Mouse (Mus musculus): Measurements from ENCODE around the gene Avpr1b. TPM values are rescaled to one million over a fixed set of nuclear protein-coding genes. Genes with fewer than 3 reads are reported as not detected.
"Not testable (repeated sequence)": the region's sequence is repeated elsewhere in the genome, so short reads cannot be mapped to it uniquely, and the experiment has no call there.

Avpr1b gene
- polyA plus RNA-seq, 1 experiment from 2014 or later = not detected

DNA sequence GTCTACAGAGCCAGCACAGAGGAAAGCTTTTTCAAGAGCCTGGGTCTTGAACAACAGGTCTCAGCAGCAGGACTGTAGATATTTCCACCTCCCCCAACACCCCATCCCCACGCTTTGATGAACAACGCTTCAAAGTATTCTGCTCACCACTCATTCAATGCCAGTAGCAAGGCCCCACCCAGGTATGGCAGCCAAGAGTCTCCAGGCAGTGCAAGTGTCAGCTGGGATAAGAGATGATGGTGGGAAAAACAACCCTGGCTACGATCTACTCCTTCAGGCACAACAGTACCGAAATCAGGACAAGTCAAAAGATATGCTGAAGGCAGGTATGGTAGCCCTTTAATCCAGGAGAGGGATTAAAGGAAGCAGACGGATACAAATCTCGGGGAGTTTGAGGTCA lies 27.2 kb downstream of the Avpr1b start:
- Histone ChIP-seq H3K4me3 (no peak overlapping the region), H3K27me3 (no peaks in the 10 kb centered on the region), H3K4me2 (no peak overlapping the region), H3K9ac (no peak overlapping the region), H3K4me1 (replicated peaks) (no peaks in the 10 kb centered on the region), H3K9me3 (no peaks in the 10 kb centered on the region), H3K27ac (no peak overlapping the region), H3K36me3 (no peaks in the 10 kb centered on the region)
- no peak for ATAC-seq (ENCODE audit: low FRiP score)
- WGBS = 92% methylated on average over 6 of the region's 6 CpGs

GRCm38 (mm10) chr1:131632216-131632615 lies 33.2 kb downstream of the Avpr1b start:
- not testable (repeated sequence) for H3K9ac ChIP-seq; H3K27me3 ChIP-seq; ATAC-seq (ENCODE audit: low FRiP score); H3K4me1 ChIP-seq (replicated peaks); H3K27ac ChIP-seq; H3K9me3 ChIP-seq; H3K4me3 ChIP-seq; H3K36me3 ChIP-seq; H3K4me2 ChIP-seq
- 59% methylated on average over 6 of the region's 6 CpGs for WGBS

- no peak overlapping the region for H3K4me3 ChIP-seq
- no peak overlapping the region for H3K4me2 ChIP-seq
- H3K4me1 ChIP-seq (replicated peaks) = no peaks in the 10 kb centered on the region
- no peaks in the 10 kb centered on the region for H3K9me3 ChIP-seq
- ATAC-seq (ENCODE audit: low FRiP score) = no peak
- no peak overlapping the region for H3K27ac ChIP-seq
- no peaks in the 10 kb centered on the region for H3K27me3 ChIP-seq
- H3K9ac ChIP-seq = no peak overlapping the region
- no peaks in the 10 kb centered on the region for H3K36me3 ChIP-seq
These were observed 35.5 kb downstream of the Avpr1b start for GRCm38 (mm10) chr1:131634495-131634894.

- no peaks in the 10 kb centered on the region for H3K36me3 ChIP-seq
- no peaks in the 10 kb centered on the region for H3K27me3 ChIP-seq
- no peak within 1 kb of the TSS for H3K27ac ChIP-seq
- WGBS = 83% methylated on average over 9 of the region's 9 CpGs
- H3K4me3 ChIP-seq = no peak within 1 kb of the TSS
- ATAC-seq (ENCODE audit: low FRiP score) = no peak
- H3K9me3 ChIP-seq = no peaks in the 10 kb centered on the region
- no peak within 1 kb of the TSS for H3K9ac ChIP-seq
- H3K4me1 ChIP-seq (replicated peaks) = no peaks in the 10 kb centered on the region
- no peak within 1 kb of the TSS for H3K4me2 ChIP-seq
These were observed 38.9 kb downstream of the Avpr1b start, which contains the start of gene Ctse for GRCm38 (mm10) chr1:131637791-131638540. Gene Ctse, plus strand, starts transcription at chr1:131638306.

DNA sequence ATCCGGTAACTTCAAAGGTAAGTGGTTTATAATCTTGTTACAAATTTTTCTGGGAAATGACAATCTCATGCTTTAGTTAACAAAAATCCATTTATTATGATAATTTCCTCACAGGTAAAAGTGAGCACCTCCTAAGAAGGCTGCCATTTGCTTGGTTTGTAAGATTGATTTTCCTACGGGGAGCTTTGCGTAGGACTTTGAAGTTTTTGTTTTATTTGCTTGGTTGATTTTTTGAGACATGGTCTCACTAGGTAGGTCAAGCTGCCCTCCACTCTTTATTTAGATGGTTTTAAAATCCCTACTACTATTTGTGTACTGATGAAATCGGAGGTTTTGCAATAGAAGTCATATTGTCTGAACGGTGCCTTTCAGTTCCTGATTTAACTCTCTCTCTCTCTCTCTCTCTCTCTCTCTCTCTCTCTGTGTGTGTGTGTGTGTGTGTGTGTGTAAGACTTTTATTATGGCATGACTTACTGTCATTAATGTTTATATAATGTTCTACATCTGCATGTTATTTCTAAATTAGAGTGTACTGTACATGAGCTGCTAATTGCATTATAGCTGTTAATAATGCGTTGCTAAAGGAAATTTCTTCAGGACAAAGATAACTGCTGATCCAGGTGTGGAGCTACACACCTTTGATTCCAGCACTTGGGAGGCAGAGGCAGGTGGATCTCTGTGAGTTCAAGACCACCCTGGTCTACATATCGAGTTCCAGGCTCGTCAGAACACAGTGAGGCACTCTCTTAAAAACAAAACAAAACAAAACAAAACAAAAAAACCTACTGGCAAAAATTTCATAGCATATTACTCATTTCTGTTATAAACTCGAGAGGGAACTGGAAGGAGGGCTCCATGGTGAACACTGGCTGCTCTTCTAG lies 39.7 kb downstream of the Avpr1b start:
- H3K9ac ChIP-seq = no peak overlapping the region
- no peak for ATAC-seq (ENCODE audit: low FRiP score)
- H3K27ac ChIP-seq = no peak overlapping the region
- no peaks in the 10 kb centered on the region for H3K4me1 ChIP-seq (replicated peaks)
- no peak overlapping the region for H3K4me3 ChIP-seq
- H3K36me3 ChIP-seq = no peaks in the 10 kb centered on the region
- H3K9me3 ChIP-seq = no peaks in the 10 kb centered on the region
- H3K27me3 ChIP-seq = no peaks in the 10 kb centered on the region
- 91% methylated on average over 9 of the region's 9 CpGs for WGBS
- no peak overlapping the region for H3K4me2 ChIP-seq

DNA sequence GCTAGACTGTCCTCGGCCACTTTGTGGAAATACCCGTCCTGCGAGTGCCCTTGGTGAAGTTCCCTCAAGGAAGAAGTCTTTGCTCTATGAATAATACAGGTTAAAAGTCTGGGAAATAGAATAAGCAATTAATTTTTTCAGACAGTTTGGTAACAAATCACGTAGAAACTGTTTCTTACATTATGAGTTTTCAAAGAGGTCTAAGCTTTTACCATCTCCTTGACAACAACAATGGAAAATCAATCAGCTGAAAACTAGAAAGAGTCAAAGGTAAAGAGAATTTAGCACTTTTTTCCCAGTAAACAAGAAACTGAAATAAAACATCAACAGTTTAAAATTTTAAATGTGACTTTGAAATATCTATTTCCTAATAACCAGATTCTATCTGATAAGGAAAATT lies 41.0 kb downstream of the Avpr1b start:
- no peaks in the 10 kb centered on the region for H3K27me3 ChIP-seq
- ATAC-seq (ENCODE audit: low FRiP score) = no peak
- no peak overlapping the region for H3K27ac ChIP-seq
- H3K4me1 ChIP-seq (replicated peaks) = no peaks in the 10 kb centered on the region
- no peak overlapping the region for H3K4me2 ChIP-seq
- no peaks in the 10 kb centered on the region for H3K36me3 ChIP-seq
- 82% methylated on average over 4 of the region's 4 CpGs for WGBS
- H3K9ac ChIP-seq = no peak overlapping the region
- no peaks in the 10 kb centered on the region for H3K9me3 ChIP-seq
- H3K4me3 ChIP-seq = no peak overlapping the region

DNA sequence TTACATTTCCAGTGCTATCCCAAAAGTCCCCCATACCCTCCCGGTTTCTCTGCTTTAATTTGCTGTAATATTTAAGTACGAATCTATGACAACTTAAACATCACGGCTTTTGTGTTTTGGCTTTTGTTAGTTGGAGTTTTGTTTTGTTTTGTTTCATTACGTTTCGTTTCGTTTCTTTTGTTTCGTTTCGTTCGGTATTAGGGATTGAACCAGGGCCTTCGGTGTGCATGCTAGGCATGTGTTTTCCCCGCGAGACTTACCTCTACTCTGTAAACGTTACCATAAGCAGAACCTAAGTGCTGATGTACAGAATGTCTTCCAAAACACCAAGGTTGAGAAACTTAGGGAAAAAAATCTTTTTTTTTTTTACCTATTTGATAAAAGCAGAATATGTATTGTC lies 42.5 kb downstream of the Avpr1b start:
- H3K4me3 ChIP-seq = no peak overlapping the region
- WGBS = 95% methylated on average over 13 of the region's 13 CpGs
- H3K27ac ChIP-seq = no peak overlapping the region
- no peaks in the 10 kb centered on the region for H3K27me3 ChIP-seq
- no peaks in the 10 kb centered on the region for H3K36me3 ChIP-seq
- no peak overlapping the region for H3K4me2 ChIP-seq
- ATAC-seq (ENCODE audit: low FRiP score) = no peak
- no peak overlapping the region for H3K9ac ChIP-seq
- no peaks in the 10 kb centered on the region for H3K9me3 ChIP-seq
- no peaks in the 10 kb centered on the region for H3K4me1 ChIP-seq (replicated peaks)

DNA sequence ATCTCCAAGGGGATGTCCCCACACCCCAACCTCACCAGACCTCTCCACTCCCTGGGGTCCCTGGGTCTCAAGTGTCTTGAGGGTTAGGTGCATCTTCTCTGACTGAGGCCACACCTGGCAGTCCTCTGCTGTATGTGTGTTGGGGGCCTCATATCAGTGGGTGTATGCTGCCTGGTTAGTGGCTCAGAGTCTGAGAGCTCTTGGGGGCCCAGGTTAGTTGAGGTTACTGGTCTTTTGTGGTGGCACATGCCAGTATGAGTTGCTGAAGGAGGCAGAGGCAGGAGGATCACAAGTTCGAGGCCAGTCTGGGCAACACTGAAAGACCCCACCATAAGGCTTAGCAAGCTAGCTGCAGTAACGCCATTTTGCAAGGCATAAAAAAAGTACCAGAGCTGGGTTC lies 43.2 kb downstream of the Avpr1b start:
- 90% methylated on average over 2 of the region's 2 CpGs for WGBS
- no peaks in the 10 kb centered on the region for H3K9me3 ChIP-seq
- no peaks in the 10 kb centered on the region for H3K36me3 ChIP-seq
- H3K27me3 ChIP-seq = no peaks in the 10 kb centered on the region
- no peak for ATAC-seq (ENCODE audit: low FRiP score)
- H3K27ac ChIP-seq = no peak overlapping the region
- H3K4me3 ChIP-seq = no peak overlapping the region
- no peak overlapping the region for H3K9ac ChIP-seq
- no peak overlapping the region for H3K4me2 ChIP-seq
- H3K4me1 ChIP-seq (replicated peaks) = no peaks in the 10 kb centered on the region

- Histone ChIP-seq H3K4me3 (no peak overlapping the region), H3K9ac (0 out of 2 replicates have a peak overlapping the region, but pooled peaks have one; percentile 26), H3K4me2 (no peak overlapping the region), H3K36me3 (no peaks in the 10 kb centered on the region), H3K27ac (no peak overlapping the region), H3K9me3 (no peaks in the 10 kb centered on the region), H3K27me3 (no peaks in the 10 kb centered on the region), H3K4me1 (replicated peaks) (peaks cover 9% of the 10 kb centered on the region)
- 79% methylated on average over 12 of the region's 12 CpGs for WGBS
- ATAC-seq (ENCODE audit: low FRiP score) = no peak
These were observed 53.8 kb downstream of the Avpr1b start for GRCm38 (mm10) chr1:131652670-131653443.

DNA sequence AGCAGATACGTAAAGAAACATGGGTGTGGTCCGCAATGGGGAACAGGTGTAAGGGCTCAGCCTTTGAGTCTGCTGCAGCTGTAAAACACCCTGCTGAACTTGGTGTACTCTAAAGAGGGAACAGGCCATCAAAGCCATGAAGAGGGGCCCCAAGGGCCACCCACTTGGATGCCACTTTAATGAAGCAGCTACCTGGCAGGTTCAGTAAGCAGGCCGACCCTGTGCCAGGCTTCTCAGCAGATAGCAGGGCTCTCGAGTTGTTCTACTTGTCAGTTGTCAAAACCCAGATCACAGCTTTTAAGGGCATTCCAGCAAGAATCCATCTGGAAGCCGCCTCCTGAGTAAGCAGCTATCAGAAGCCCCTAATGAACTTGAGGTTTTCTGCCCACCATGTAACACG lies 56.6 kb downstream of the Avpr1b start:
- H3K36me3 ChIP-seq = no peaks in the 10 kb centered on the region
- 0 out of 2 replicates have a peak, but pooled peaks cover 2% of the 10 kb centered on the region for H3K27me3 ChIP-seq
- WGBS = 85% methylated on average over 6 of the region's 6 CpGs
- H3K9ac ChIP-seq = no peak overlapping the region
- H3K4me2 ChIP-seq = no peak overlapping the region
- H3K27ac ChIP-seq = no peak overlapping the region
- ATAC-seq (ENCODE audit: low FRiP score) = no peak
- no peak overlapping the region for H3K4me3 ChIP-seq
- H3K9me3 ChIP-seq = no peaks in the 10 kb centered on the region
- peaks cover 10% of the 10 kb centered on the region for H3K4me1 ChIP-seq (replicated peaks)

DNA sequence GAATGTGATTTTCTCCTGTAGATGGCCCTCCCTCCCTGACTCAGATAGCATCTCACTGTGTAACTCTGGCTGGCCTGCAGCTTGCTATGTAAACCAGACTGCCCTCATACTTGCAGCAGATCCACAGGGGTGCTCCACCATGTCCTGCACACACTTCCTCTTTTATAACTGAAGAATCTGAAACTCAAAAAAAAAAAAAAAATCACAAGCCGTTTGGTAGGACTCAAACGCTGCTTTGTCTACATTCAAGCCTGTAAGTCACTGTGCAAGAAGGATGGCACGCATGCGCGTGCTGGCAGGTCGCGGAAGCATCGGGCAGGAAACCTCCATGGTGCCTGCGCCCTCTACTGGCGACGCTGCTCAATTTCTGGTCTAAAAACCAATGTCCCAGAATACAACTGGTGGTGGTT lies 58.9 kb downstream of the Avpr1b start:
- H3K36me3 ChIP-seq = no peaks in the 10 kb centered on the region
- peak; percentile 88 for ATAC-seq (ENCODE audit: low FRiP score)
- H3K4me3 ChIP-seq = peak overlapping the region; percentile 31
- peaks cover 10% of the 10 kb centered on the region for H3K4me1 ChIP-seq (replicated peaks)
- H3K9me3 ChIP-seq = no peaks in the 10 kb centered on the region
- H3K9ac ChIP-seq = peak overlapping the region; percentile 67
- H3K4me2 ChIP-seq = peak overlapping the region; percentile 52
- 0 out of 2 replicates have a peak, but pooled peaks cover 2% of the 10 kb centered on the region for H3K27me3 ChIP-seq
- peak overlapping the region; percentile 91 for H3K27ac ChIP-seq
- WGBS = under 1% methylated on average over 11 of the region's 11 CpGs

GRCm38 (mm10) chr1:131659512-131660085 lies 60.6 kb downstream of the Avpr1b start:
- 76% methylated on average over 5 of the region's 5 CpGs for WGBS
- Histone ChIP-seq H3K36me3 (no peaks in the 10 kb centered on the region), H3K4me1 (replicated peaks) (peaks cover 7% of the 10 kb centered on the region; the same call in 1 of the 2 replicates), H3K9ac (no peak overlapping the region), H3K27me3 (0 out of 2 replicates have a peak, but pooled peaks cover 2% of the 10 kb centered on the region), H3K27ac (no peak overlapping the region), H3K4me2 (no peak overlapping the region), H3K4me3 (no peak overlapping the region), H3K9me3 (no peaks in the 10 kb centered on the region)
- ATAC-seq (ENCODE audit: low FRiP score) = no peak
